Mouse (Mus musculus): ENCODE measurements around the gene Opn5.

DNA sequence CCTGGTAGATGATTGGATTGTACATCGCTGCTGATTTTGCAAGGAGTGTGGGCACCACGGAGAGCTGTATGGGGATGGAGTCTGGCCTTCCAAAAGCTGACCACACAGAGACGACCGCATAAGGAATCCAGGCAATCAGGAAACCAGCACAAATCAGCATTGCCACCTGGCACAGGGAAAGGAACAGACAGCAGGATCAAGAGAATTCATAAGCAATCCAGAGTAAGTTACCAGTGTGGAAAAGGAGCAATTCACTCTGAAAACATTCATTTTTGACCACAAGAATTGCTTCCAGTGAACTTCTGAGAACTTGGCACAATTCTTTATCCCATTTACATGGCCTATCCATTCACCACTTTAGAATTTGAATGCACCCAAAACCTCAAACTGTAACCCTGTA, 30.6 kb downstream of the Opn5 start:
- TF ChIP-seq CTCF (conservative IDR thresholded peaks at IDR 0.05; ENCODE audit: low read length) (no peak), NANOG (IDR thresholded peaks at IDR 0.05; ENCODE audit: borderline replicate concordance, low read length) (no peak), POU5F1 (IDR thresholded peaks at IDR 0.05; ENCODE audit: borderline replicate concordance, low read length) (no peak)

All from E14TG2a.4 (cell line).